Mouse (Mus musculus): ENCODE data around the gene Slitrk3. TPM values are rescaled to one million over a fixed set of nuclear protein-coding genes. Genes with fewer than 3 reads are reported as not detected.

Slitrk3 gene
- not detected for total RNA-seq (2023)

DNA sequence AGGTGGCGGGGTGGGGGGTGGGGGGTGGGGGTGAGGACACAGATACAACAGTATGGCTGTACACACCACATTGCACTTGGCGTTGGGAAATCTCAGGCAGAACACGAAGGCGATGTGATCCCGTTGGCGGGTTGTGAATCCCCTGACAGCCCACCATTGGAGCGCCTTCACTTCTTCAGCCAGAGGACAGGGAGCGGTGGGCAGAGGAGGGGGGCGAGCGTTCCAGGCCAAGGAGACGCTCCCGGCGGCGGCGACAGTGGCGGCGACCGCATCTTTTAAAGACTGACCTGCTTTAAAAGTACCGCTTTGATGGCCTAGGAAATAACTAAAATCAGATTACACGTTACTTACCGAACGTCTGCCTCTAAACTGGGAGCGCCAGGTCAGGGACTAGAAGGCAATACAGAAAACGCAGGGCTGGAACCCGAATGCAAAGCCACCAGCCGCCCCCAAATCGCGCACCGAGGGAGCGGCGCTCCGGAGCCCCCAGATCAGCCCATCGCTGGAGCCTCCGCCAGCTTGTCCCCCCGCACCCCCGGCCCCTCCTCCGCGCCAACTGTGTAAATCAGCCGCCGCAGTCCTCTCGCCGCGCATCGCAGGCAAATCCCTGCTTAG, at the start of gene Slitrk3:
Gene Slitrk3 (minus strand): TSS at position 607 of the 615 bp plus-strand sequence.

Other genes starting within 250 kb of the Slitrk3 start
- not detected for gene Sis, start 89.9 kb downstream of the Slitrk3 start, total RNA-seq (2023)

Measured in monocyte, adult 59 days (primary cell).